Mouse (Mus musculus) left cerebral cortex, postnatal 25 days (tissue): ENCODE measurements around the gene Spopl. TPM values are rescaled to one million over a fixed set of nuclear protein-coding genes. Genes with fewer than 3 reads are reported as not detected.
"Not testable (repeated sequence)": the region's sequence is repeated elsewhere in the genome, so short reads cannot be mapped to it uniquely, and the experiment has no call there.

Source experiments
- DNase-seq, 2 experiments: peaks; one replicate each; pipeline ENCODE4 v3.0.0; 2022; ENCODE audit warnings: low spot score in 2 of 2, mixed read lengths in 1 of 2
- intact Hi-C: fragments of 180-260 bp; cut with DNase I; formaldehyde crosslinking; loops from one replicate; pipeline ENCODE4 v1.15.1; 2025
- total RNA-seq, 2 experiments: library from RNA; stranded (reverse); gene quantifications; 2 replicates each; pipeline ENCODE4 v1.2.3; 2021

Spopl gene
- 10 to 100 TPM; 23.5 to 27.4 TPM for total RNA-seq

DNA sequence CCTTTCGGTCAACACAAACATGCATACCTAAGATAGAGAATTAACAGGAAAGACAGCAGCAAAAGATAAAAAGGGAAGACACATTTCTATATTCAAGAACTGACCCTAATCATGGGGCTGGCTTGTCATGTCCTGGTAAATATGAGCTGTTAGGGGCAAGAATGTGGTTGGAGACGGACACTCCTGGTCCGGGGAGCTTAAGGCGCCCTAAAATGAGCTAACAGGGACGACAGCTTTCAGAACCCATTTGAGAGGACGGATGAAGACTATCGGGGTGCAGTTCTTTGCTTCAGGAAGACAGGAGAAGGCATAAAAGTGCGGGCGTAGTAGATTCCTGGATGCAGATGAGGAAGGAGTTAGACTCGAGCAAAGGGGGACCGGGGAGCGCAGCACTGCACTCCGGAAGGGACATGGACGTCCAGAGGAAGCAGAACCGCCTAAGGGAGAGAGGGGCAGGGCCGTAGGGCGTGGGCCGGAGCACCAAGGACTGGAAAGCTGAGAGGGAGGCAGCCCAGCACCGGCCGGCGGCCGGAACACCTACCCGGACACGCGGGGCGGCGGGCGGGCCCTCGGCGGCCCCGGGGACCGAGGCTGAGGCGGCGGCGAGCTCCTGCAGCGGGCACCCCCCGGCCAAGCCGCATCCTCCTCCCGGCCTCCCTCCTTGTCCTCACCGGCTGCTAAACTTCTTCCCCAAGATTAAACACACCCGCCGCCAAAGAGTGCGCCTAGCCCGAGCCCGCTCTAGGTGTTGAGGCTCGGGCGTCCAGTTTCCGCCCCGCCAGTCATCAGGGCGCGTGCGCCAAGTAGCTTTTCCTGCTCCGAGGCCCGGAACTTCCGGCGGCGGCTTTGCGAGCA is at the start of gene Spopl:
TSS of gene Spopl (minus strand) at position 805 of the 855 bp plus-strand sequence.
- DNase-seq = peak; percentile 88 to 93
- intact Hi-C loops = no loop called here

DNA sequence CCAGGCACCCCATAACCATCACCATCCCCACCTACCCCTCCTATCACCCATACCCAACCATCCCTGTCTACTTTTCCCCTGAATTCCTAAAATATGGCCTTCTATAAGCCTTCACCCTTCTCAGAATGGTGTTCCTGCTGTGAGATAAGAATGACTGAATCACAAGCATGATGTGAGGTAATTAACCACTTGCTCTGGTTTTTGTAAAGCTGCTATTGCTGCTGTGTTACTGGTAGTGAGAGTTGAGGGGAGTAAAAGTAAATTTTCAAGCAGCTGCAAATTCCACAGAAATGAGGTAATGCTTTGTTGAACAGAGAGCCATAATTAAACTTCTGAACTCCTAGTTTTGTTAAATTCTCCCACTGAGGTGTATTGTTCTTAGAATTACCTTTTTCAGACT is 48.2 kb upstream of the Spopl start:
- DNase-seq = no peak
- intact Hi-C loops = no loop called here

DNA sequence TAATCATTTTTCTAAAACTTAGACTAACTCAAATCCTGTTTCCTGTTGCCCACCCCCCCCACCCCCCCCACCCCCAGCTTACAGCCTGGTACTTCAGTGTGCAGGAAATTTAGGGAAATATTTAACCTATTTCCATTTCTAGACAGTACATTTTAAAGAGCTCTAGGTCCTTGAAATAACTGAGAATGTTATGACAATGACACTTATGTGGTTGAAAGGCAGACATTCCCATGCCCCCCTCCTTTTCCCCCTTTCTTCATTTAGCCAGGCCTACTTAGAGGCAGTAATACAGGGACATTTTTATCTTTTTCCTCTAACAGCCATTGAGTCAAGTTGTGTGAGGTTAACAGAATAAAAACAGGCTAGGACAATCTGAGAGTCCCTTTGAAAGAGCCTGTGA is 46.1 kb upstream of the Spopl start:
- DNase-seq = no peak
- intact Hi-C loops = no loop called here

DNA sequence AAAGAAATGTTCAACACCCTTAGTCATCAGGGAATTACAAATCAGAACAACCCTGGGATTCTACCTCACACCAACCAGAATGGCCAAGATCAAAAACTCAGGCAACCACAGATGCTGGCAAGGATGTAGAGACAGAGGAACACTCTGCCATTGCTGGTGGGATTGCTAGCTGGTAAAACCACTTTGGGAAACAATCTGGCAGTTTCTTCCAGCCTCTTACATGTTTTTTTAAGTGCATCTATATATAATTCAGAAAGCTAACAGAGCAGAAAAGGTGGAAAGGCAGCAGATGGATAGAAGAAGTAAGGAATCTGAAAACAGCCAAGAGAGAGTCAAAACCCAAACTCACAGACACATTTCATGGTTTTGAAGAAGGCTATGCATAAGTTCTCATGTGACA is 33.5 kb upstream of the Spopl start:
- peak in 1 of 2 experiments; percentile 50 for DNase-seq
- intact Hi-C loops = no loop called here

DNA sequence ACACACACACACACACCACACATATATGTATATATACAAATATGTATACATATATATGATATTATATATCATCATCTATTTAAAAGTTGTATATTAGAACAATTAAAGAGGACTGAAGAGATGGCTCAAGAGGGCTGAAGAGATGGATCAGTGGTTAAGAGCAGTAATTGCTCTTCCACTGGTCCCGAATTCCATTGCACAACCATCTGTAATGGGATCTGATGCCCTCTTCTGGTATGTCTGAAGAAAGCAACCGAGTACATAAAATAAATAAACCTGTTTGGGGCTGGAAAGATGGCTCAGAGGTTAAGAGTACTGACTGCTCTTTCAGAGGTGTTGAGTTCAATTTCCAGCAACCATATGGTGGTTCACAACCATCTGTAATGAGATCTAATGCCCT is 16.9 kb upstream of the Spopl start:
- intact Hi-C loops = loop anchor here (10.0 kb wide), 1 partner anchor 274 kb away; no protein-coding TSS in a partner anchor
- DNase-seq = no peak

DNA sequence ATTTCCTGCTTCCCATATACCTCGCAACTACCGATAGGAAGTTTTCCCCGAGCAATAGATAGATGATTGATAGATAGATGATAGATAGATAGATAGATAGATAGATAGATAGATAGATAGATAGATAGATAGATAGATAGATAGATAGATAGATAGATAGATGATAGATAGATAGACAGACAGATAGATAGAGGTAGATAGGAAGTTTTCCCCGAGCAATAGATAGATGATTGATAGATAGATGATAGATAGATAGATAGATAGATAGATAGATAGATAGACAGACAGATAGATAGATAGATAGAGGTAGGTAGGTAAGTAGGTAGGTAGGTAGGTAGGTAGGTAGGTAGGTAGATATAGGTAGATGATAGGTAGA is 239 bp upstream of the Spopl start:
- intact Hi-C loops, DNase-seq: not testable (repeated sequence)

DNA sequence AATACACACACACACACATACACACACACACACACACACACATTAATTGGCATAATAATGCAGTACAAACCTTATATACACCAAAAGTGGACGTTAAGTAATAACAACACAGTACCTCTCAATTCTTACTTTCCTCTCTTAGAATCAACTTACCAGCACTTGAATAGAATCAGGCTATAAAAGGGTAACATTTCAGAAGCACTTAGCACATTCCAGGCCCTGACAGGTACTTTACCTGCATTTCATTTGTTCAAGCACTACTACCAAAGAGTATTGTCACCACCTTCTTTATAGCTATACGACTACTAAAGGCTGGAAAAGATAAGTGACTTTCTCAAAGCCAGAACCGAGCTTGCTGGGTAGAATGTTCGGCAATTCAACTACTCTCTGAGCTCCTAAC is 1.3 kb downstream of the Spopl start:
- DNase-seq = no peak
- intact Hi-C loops = no loop called here

DNA sequence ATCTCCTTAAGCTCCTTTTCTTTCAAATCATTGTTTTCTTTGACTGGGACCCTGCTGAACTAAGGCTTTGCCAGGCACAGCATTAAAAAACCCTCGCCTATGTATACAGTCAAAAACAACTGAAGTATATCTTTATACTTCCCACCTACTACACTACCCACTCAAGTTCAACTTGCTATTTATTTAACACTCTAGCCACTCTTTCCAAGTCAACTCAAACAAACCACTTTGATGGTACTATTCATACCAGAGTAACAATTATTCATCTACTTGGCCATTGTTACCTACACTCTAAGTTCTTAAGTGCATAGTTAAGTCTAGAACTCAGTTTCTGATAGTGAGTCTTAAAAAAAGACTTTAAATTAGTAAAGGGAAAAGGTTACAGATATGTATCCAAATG is 3.1 kb downstream of the Spopl start:
- intact Hi-C loops = no loop called here
- no peak for DNase-seq

DNA sequence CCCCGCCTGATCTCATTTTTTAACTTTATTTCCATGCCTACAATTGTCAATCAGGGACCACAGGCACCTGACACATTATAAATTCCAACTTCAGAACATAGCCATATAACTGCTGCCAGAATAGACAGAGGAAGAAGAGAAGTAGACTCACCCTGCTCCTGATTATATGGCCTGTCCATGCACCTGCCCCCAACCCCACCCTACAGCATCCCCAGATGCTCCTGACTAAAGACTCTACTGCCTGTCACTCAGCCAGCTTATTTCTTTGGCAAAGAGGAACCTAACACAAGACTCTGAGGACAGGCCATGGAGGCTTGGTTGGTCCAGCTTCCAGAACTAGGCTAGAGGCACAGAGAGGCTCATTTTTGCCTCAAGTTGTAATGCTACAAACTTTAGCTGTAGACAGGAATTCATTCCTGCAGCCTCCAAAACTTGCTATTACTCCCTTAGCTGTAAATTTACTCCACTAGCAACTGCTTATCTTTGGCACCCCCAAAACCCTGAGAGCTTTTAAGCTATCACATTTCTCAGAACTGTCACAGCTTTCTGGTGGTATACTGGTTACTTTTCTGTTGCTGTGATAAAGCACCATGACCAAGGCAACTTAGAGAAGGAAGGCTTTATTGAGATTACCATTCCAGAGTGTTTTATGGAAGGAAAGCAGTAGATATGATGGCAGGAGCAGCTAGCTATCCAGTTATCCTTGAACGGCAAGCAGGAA is 6.7 kb downstream of the Spopl start:
- no peak for DNase-seq
- intact Hi-C loops = no loop called here

DNA sequence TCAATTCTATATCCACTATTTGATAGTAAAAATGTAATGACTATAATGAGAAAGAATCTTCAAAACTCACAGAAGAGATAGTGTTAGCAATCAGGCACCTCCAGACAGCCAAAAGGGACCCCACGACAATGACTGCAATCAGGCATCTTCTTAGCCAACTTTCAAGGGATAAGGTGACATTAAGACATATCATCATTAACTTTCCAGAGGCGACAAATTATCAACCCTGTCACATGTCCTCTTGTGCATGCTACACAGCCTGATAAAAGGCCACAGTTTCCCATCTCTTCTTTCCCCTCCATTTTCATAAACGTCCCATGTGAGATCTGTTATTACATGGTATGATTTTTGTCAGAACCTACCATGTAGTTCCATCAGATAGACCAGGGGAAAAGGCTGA is 9.0 kb downstream of the Spopl start:
- intact Hi-C loops = no loop called here
- DNase-seq = no peak

DNA sequence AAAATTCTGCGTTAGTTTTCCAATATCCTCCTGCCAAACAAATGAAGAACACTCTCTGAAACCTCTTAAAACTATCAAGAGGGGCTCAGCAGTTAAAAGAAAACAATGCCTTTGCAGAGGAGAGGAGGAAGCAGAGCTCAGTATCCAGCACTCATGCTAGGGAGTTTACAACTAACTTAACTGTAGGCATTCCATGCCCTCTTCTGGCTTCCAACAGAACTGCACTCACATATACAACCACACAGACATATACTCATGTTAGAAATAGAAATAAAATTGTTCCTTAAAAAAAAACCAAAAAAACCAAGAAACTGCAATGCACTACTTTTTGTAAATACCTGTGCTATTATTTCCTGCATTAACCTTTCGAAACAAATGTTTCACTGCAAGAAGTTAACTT is 12.7 kb downstream of the Spopl start:
- DNase-seq = no peak
- intact Hi-C loops = no loop called here

DNA sequence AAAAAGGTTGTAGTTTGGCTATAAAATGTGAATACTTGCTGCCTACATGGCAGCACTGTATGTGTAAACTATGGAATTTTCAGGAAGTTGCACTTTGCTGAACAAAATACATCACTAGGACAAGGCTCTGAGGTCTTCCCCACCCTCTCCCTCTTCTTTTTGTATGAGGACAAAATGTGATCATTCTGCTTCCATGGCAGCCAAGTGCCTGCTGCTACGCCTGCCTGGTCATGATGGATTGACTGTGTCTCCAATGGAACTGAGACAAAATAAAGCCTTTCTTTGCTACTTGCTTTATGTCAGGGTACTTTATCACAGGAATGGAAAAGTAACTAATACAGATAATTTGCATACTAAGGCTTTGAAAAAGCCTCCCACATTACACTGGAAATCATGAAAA is 20.7 kb downstream of the Spopl start:
- intact Hi-C loops = no loop called here

DNA sequence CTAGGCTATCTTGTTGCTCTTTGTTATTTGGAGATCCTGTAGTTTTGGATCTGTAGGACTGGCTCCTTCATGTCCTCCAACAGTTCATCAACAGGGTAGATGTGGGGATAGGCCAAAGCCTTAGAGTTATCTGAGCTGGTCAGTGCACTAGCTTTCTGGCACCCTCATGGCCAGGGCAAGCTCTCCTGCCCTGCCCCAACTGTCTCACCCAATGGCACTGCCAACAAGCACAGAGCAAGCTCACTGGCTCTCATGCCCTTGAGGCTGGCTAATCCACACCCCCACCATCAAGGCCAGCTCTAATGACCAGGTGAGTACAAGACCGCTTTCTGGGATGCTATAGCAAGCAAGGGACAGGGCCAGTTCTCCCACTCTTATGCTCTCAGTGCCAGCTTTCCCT is 24.7 kb downstream of the Spopl start:
- intact Hi-C loops = no loop called here
- DNase-seq = no peak

More for the DNA sequence above, 20.7 kb downstream of the Spopl start:
- DNase-seq = no peak

DNA sequence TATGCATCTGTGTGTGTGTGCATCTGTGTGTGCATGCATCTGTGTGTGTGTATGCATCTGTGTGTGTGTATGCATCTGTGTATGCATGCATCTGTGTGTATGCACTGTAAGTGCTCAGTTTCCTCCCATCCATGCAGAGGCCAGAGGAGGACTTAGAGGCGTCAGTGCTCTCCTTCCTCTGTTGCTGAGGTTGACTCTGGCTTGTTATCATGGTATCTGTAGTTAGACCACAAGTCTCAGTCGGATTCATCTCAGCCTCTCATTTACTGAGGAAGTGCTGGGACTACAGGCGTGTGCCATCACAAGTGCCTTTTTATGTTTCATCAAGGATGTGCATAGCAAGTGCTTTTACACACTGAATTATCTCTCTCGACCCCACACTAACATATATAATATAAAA is 31.9 kb downstream of the Spopl start:
- no peak for DNase-seq
- intact Hi-C loops = no loop called here

DNA sequence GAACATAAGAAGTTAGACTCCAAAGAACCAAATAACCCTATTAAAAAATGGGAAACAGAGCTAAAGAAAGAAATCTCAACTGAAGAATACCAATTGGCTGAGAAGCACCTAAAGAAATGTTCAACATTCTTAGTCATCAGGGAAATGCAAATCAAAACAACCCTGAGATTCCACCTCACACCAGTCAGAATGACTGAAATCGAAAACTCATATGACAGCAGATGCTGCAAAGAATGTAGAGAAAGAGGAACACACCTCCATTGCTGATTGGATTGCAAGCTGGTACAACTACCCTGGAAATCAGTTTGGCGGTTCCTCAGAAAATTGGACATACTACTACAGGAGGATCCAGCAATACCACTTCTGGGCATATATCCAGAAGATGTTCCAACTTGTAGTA is 44.2 kb downstream of the Spopl start:
- intact Hi-C loops, DNase-seq: not testable (repeated sequence)

DNA sequence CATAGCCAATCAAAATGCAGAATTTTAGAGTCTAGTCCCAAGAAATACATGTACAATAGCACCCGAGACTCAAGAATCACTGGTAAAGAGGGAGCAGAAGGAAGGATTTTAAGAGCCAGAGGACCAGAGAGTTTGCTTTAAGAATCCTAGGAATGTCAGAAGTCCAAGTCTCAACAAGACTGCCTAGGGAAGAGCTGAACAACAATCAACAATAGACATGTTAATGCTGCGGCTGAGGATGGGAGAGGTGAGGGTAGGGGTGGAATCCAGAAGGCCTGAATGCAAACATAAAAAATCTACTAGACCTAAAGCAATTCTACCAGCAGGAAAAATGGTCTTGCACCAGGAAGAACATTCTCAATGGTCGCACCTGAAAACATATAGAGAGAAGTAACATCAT is 66.8 kb downstream of the Spopl start:
- DNase-seq = no peak
- intact Hi-C loops = no loop called here

DNA sequence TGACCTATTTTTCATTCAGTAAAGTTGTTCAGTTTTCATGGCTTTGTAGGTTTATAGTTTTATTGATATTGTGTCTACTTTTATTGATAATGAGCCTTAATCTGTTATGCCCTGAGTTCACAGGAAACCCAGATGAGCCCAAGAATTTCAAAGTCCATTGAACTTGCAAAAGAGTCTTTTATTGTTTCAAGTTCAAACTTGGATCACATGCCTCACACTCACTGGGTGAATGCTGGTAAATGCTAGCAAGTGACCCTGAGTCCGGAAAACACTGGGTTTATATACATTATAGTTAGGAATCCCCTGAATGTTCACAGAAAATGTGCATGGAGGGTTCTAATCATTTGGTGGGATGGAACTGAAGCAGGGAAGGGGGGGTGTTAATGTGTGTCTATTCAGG is 90.2 kb downstream of the Spopl start:
- no peak for DNase-seq
- intact Hi-C loops = no loop called here

DNA sequence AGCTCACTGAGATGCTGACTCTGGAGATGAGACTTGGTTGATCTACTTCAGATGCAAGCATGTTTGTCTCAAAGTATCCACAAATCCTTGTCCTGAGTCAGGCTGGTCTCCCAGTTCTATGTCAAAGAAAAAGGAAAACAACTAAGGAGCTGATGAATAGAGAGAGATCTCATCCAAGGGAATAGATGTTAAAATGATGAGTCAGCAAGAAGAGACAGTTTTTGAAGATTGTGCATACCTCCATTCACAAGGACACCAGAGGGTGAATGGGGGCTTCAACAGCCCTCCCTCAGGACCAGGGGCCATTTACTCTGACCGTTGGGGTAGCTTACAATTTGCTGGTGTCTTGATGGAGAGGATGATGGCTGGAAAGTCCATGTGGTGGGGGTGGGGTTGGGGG is 104.4 kb downstream of the Spopl start:
- intact Hi-C loops = no loop called here
- no peak for DNase-seq

DNA sequence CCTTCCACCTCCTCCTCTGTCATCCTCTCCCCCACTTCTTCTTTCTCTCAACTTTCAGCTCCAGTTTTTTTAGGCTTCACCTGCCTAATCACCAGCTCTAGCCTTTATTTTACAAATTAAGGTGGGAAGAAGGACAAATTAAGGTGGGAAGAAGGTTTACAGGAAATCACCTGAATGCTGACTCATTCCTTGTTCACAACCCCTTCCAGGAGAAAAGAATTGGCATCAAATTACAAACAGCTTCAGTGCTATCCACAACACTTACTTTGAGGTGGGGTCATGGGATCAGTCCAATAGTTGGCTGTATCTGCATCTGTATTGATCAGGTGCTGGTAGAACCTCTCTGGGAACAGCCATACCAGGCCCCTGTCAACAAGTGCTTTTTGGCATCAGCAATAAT is 114.5 kb downstream of the Spopl start:
- DNase-seq = no peak
- intact Hi-C loops = no loop called here
